Mouse (Mus musculus) midbrain, embryonic 11.5 days (tissue): Measurements from ENCODE around the gene Slc35f6. TPM values are rescaled to one million over a fixed set of nuclear protein-coding genes. Genes with fewer than 3 reads are reported as not detected.

Experiments
- ATAC-seq: fragments of 200-750 bp; cut with Nextera tagmentation; 2 replicates; pipeline ENCODE4 v1.8.0; 2017; ENCODE audit warnings: moderate TSS enrichment, moderate library complexity; ENCODE audit not compliant: low FRiP score
- DNase-seq: peaks from one replicate; pipeline ENCODE4 v3.0.0; 2015; ENCODE audit warnings: low spot score; ENCODE audit errors: missing footprints
- H3K27ac ChIP-seq: fragments of 300-500 bp; sonication (generic); 2 replicates; pipeline ENCODE4 v1.5.1; 2014; ENCODE audit warnings: low read depth, low read length
- H3K27me3 ChIP-seq: fragments of 300-500 bp; sonication (generic); 2 replicates; pipeline ENCODE4 v1.6.1; 2014; ENCODE audit warnings: mild to moderate bottlenecking, low read length, moderate library complexity, mixed read lengths; ENCODE audit not compliant: control insufficient read depth, insufficient read depth
- H3K36me3 ChIP-seq: fragments of 300-500 bp; sonication (generic); 2 replicates; pipeline ENCODE4 v1.6.1; 2014; ENCODE audit warnings: mild to moderate bottlenecking, low read length, moderate library complexity, mixed read lengths; ENCODE audit not compliant: control insufficient read depth, insufficient read depth
- H3K4me1 ChIP-seq: fragments of 300-500 bp; sonication (generic); 2 replicates; pipeline ENCODE4 v1.6.1; 2014; ENCODE audit warnings: low read length; ENCODE audit not compliant: control insufficient read depth, insufficient read depth
- H3K4me2 ChIP-seq: fragments of 300-500 bp; sonication (generic); 2 replicates; pipeline ENCODE4 v1.6.1; 2014; ENCODE audit warnings: mild to moderate bottlenecking, moderate library complexity
- H3K4me3 ChIP-seq: fragments of 300-500 bp; sonication (generic); 2 replicates; pipeline ENCODE4 v1.5.1; 2014; ENCODE audit warnings: low read depth, low read length
- H3K9ac ChIP-seq: fragments of 300-500 bp; sonication (generic); 2 replicates; pipeline ENCODE4 v1.6.1; 2014; ENCODE audit warnings: low read length
- H3K9me3 ChIP-seq: fragments of 300-500 bp; sonication (generic); 2 replicates; pipeline ENCODE4 v1.6.1; 2016; ENCODE audit warnings: low read length; ENCODE audit not compliant: control insufficient read depth
- WGBS: fragments of 180-500 bp; shearing (Covaris S2); extraction: QIAGEN DNeasy Blood & Tissue Kit; methylation state at CpG from one replicate; pipeline ENCODE4 v1.1.7; 2014; 5-methylcytosine and 5-hydroxymethylcytosine counted together
- polyA plus RNA-seq: library from polyadenylated mRNA; unstranded; fragments of >200 nt; fragmentation: Nextera tagmentation; extraction: Ambion mirVana; gene quantifications from 2 replicates; pipeline ENCODE4 v1.2.1, GENCODE M21; 2014

Slc35f6 gene
- polyA plus RNA-seq, 1 experiment from 2014 or later: 28.4 TPM

- no peak for DNase-seq
- no peaks in the 10 kb centered on the region for H3K9me3 ChIP-seq
- H3K36me3 ChIP-seq: peaks cover 4% of the 10 kb centered on the region; the same call in 1 of the 2 replicates
- no peak overlapping the region for H3K4me2 ChIP-seq
- no peaks in the 10 kb centered on the region for H3K27me3 ChIP-seq
- H3K4me3 ChIP-seq: no peak overlapping the region
- ATAC-seq: no peak
- no peak overlapping the region for H3K9ac ChIP-seq
- H3K4me1 ChIP-seq: no peaks in the 10 kb centered on the region
- 85% methylated on average over 6 of the region's 6 CpGs for WGBS
- no peak overlapping the region for H3K27ac ChIP-seq
These were observed 7.9 kb downstream of the Slc35f6 start for GRCm38 (mm10) chr5:30655526-30656195.

- DNase-seq: no peak
- Histone ChIP-seq H3K4me3 (no peak overlapping the region), H3K9ac (no peak overlapping the region), H3K36me3 (peaks cover 4% of the 10 kb centered on the region; the same call in 1 of the 2 replicates), H3K27ac (no peak overlapping the region), H3K27me3 (no peaks in the 10 kb centered on the region), H3K4me2 (no peak overlapping the region), H3K4me1 (no peaks in the 10 kb centered on the region), H3K9me3 (no peaks in the 10 kb centered on the region)
- 87% methylated on average over 4 of the region's 4 CpGs for WGBS
- no peak for ATAC-seq
These were observed 11.3 kb downstream of the Slc35f6 start for GRCm38 (mm10) chr5:30659042-30659441.

- ATAC-seq: no peak
These were observed 12.5 kb downstream of the Slc35f6 start for GRCm38 (mm10) chr5:30660278-30660677.

GRCm38 (mm10) chr5:30660813-30661212, 13.1 kb downstream of the Slc35f6 start:
- peaks cover 2% of the 10 kb centered on the region; the same call in 1 of the 2 replicates for H3K36me3 ChIP-seq
- H3K27ac ChIP-seq: no peak overlapping the region
- H3K4me2 ChIP-seq: no peak overlapping the region
- DNase-seq (no peak), ATAC-seq (no peak)
- no peak overlapping the region for H3K4me3 ChIP-seq
- H3K4me1 ChIP-seq: no peaks in the 10 kb centered on the region
- H3K9ac ChIP-seq: no peak overlapping the region
- WGBS: 98% methylated on average over 5 of the region's 5 CpGs
- H3K27me3 ChIP-seq: no peaks in the 10 kb centered on the region
- H3K9me3 ChIP-seq: no peaks in the 10 kb centered on the region

More at GRCm38 (mm10) chr5:30660278-30660677, 12.5 kb downstream of the Slc35f6 start:
- H3K27ac ChIP-seq: no peak overlapping the region
- H3K4me2 ChIP-seq: no peak overlapping the region
- no peaks in the 10 kb centered on the region for H3K9me3 ChIP-seq
- no peaks in the 10 kb centered on the region for H3K27me3 ChIP-seq
- no peak for DNase-seq
- H3K9ac ChIP-seq: no peak overlapping the region
- H3K36me3 ChIP-seq: peaks cover 4% of the 10 kb centered on the region; the same call in 1 of the 2 replicates
- no peaks in the 10 kb centered on the region for H3K4me1 ChIP-seq
- no peak overlapping the region for H3K4me3 ChIP-seq
- 86% methylated on average over 1 of the region's 1 CpGs for WGBS

GRCm38 (mm10) chr5:30665360-30665759, 17.6 kb downstream of the Slc35f6 start:
- Histone ChIP-seq H3K27ac (no peak overlapping the region), H3K36me3 (peaks cover 2% of the 10 kb centered on the region; the same call in 1 of the 2 replicates), H3K9me3 (no peaks in the 10 kb centered on the region), H3K27me3 (no peaks in the 10 kb centered on the region), H3K9ac (no peak overlapping the region), H3K4me3 (no peak overlapping the region), H3K4me2 (no peak overlapping the region), H3K4me1 (peaks cover 12% of the 10 kb centered on the region)
- ATAC-seq (no peak), DNase-seq (no peak)
- 88% methylated on average over 9 of the region's 9 CpGs for WGBS

- Histone ChIP-seq H3K4me1 (peaks cover 12% of the 10 kb centered on the region), H3K4me2 (peak overlapping the region; percentile 60), H3K9ac (peak overlapping the region; percentile 67), H3K36me3 (peaks cover 2% of the 10 kb centered on the region; the same call in 1 of the 2 replicates), H3K27me3 (no peaks in the 10 kb centered on the region), H3K9me3 (no peaks in the 10 kb centered on the region), H3K27ac (no peak overlapping the region; the same call in 1 of the 2 replicates), H3K4me3 (peak overlapping the region; percentile 81)
- DNase-seq (no peak), ATAC-seq (no peak)
- WGBS: 70% methylated on average over 6 of the region's 6 CpGs
These were observed 18.2 kb downstream of the Slc35f6 start for GRCm38 (mm10) chr5:30665968-30666367.

- H3K36me3 ChIP-seq: peaks cover 3% of the 10 kb centered on the region; the same call in 1 of the 2 replicates
- H3K4me3 ChIP-seq: peak within 1 kb of the TSS; percentile 81
These were observed 18.9 kb downstream of the Slc35f6 start, which contains the start of gene Cenpa for GRCm38 (mm10) chr5:30666391-30667195. Cenpa (plus strand) TSS chr5:30666777.

GRCm38 (mm10) chr5:30667215-30667614, 19.5 kb downstream of the Slc35f6 start:
- Histone ChIP-seq H3K9me3 (no peaks in the 10 kb centered on the region), H3K27ac (peak overlapping the region; percentile 48; the same call in 1 of the 2 replicates), H3K27me3 (no peaks in the 10 kb centered on the region), H3K4me2 (peak overlapping the region; percentile 63), H3K36me3 (peaks cover 6% of the 10 kb centered on the region; the same call in 1 of the 2 replicates), H3K4me3 (peak overlapping the region; percentile 81), H3K4me1 (peaks cover 12% of the 10 kb centered on the region), H3K9ac (peak overlapping the region; percentile 89)
- DNase-seq: no peak
- ATAC-seq: no peak
- WGBS: under 1% methylated on average over 13 of the region's 13 CpGs

More at GRCm38 (mm10) chr5:30666391-30667195, 18.9 kb downstream of the Slc35f6 start, which contains the start of gene Cenpa:
- H3K27ac ChIP-seq: peak within 1 kb of the TSS; percentile 48; the same call in 1 of the 2 replicates
- H3K4me2 ChIP-seq: peak within 1 kb of the TSS; percentile 63
- no peaks in the 10 kb centered on the region for H3K27me3 ChIP-seq
- ATAC-seq (peak; percentile 96), DNase-seq (peak; percentile 97)
- no peaks in the 10 kb centered on the region for H3K9me3 ChIP-seq
- under 1% methylated on average over 40 of the region's 40 CpGs for WGBS
- H3K4me1 ChIP-seq: peaks cover 12% of the 10 kb centered on the region
- peak within 1 kb of the TSS; percentile 89 for H3K9ac ChIP-seq
